Mouse (Mus musculus): ENCODE measurements around the gene Anxa6. TPM values are rescaled to one million over a fixed set of nuclear protein-coding genes. Genes with fewer than 3 reads are reported as not detected.

The Anxa6 gene
- total and polyA plus RNA-seq, 3 experiments: 115 to 168 (median 162) TPM

GRCm38 (mm10) chr11:54985086-54985485 lies 48.2 kb downstream of the Anxa6 start:
- dilution Hi-C loops (cut with MboI; ENCODE audit: extremely low pct_ligation_motif_present, extremely low pct_unique_long_range_greater_than_20kb, low sequenced_read_pairs): no loop called here
- H3K4me2 ChIP-seq (ENCODE audit: insufficient read depth, low read depth, poor library complexity, severe bottlenecking): no peak overlapping the region

GRCm38 (mm10) chr11:54984581-54984980 lies 48.7 kb downstream of the Anxa6 start:
- Histone ChIP-seq H3K27me3 (replicated peaks) (no peaks in the 10 kb centered on the region), H3K36me3 (replicated peaks in 1 of 2; ENCODE audit: control insufficient read depth in 1 of 2, insufficient read depth in 1 of 2, low read length in 1 of 2) (peaks cover 60 to 88% of the 10 kb centered on the region in 2 experiments), H3K4me2 (ENCODE audit: insufficient read depth, low read depth, poor library complexity, severe bottlenecking) (no peak overlapping the region), H3K27ac (ENCODE audit: insufficient read depth, low read depth) (no peak overlapping the region), H3K4me3 (replicated peaks in 1 of 3; ENCODE audit: low read depth in 2 of 3, low read length in 2 of 3, poor library complexity in 1 of 3) (no peak overlapping the region), H3K9me3 (replicated peaks; ENCODE audit: low read length) (peaks cover 14% of the 10 kb centered on the region), H3K9ac (ENCODE audit: insufficient read depth, low read depth) (no peak overlapping the region), H3K79me2 (replicated peaks; ENCODE audit: control insufficient read depth, extremely low read depth, insufficient read depth, poor library complexity, severe bottlenecking) (no peaks in the 10 kb centered on the region), H3K4me1 (ENCODE audit: control insufficient read depth in 1 of 2, insufficient read depth in 2 of 2) (peaks cover 5 to 24% of the 10 kb centered on the region in 2 experiments)
- in situ Hi-C loops (cut with MboI; ENCODE audit: low pct_ligation_motif_present, low pct_unique_long_range_greater_than_20kb, low sequenced_read_pairs) (loop anchor here (5.0 kb wide), 1 partner anchor 52 kb away; no protein-coding TSS in a partner anchor), dilution Hi-C loops (cut with MboI; ENCODE audit: extremely low pct_ligation_motif_present, extremely low pct_unique_long_range_greater_than_20kb, low sequenced_read_pairs) (no loop called here)
- no peak for DNase-seq (ENCODE audit: extremely low read depth)
- TF ChIP-seq IRF4 (IDR thresholded peaks at IDR 0.05; ENCODE audit: low read depth, low read length) (no peak), UBTF (IDR thresholded peaks at IDR 0.05; ENCODE audit: low read depth, low read length) (no peak), CHD1 (IDR thresholded peaks at IDR 0.05; ENCODE audit: low read depth, low read length) (no peak), MEF2A (IDR thresholded peaks at IDR 0.05; ENCODE audit: borderline replicate concordance, low read depth, low read length) (no peak), MAX (IDR thresholded peaks at IDR 0.05; ENCODE audit: low read length) (no peak), HCFC1 (IDR thresholded peaks at IDR 0.05; ENCODE audit: low read depth, low read length) (no peak), POLR2A (IDR thresholded peaks at IDR 0.05; ENCODE audit: low read depth, low read length) (no peak), ELF1 (IDR thresholded peaks at IDR 0.05; ENCODE audit: low read depth, low read length) (no peak), TBP (conservative IDR thresholded peaks at IDR 0.05; ENCODE audit: low read depth, low read length) (no peak), JUND (conservative IDR thresholded peaks at IDR 0.05; ENCODE audit: low read depth, low read length) (no peak), MAZ (IDR thresholded peaks at IDR 0.05; ENCODE audit: low read depth, low read length) (no peak), GABPA (IDR thresholded peaks at IDR 0.05; ENCODE audit: insufficient replicate concordance, low read depth, low read length) (no peak), ETS1 (conservative IDR thresholded peaks at IDR 0.05; ENCODE audit: low read depth, low read length) (no peak), EP300 (IDR thresholded peaks at IDR 0.05; ENCODE audit: low read length) (no peak), MYC (IDR thresholded peaks at IDR 0.05; ENCODE audit: low read depth, low read length) (no peak)

More at GRCm38 (mm10) chr11:54985086-54985485, 48.2 kb downstream of the Anxa6 start:
- H3K4me3 ChIP-seq (replicated peaks in 1 of 3; ENCODE audit: low read depth in 2 of 3, low read length in 2 of 3, poor library complexity in 1 of 3): no peak overlapping the region
- no peaks in the 10 kb centered on the region for H3K27me3 ChIP-seq (replicated peaks)
- DNase-seq (ENCODE audit: extremely low read depth): no peak
- H3K4me1 ChIP-seq (ENCODE audit: control insufficient read depth in 1 of 2, insufficient read depth in 2 of 2): peaks cover 8 to 29% of the 10 kb centered on the region in 2 experiments
- H3K36me3 ChIP-seq (replicated peaks in 1 of 2; ENCODE audit: control insufficient read depth in 1 of 2, insufficient read depth in 1 of 2, low read length in 1 of 2): peaks cover 60 to 88% of the 10 kb centered on the region in 2 experiments
- no peaks in the 10 kb centered on the region for H3K79me2 ChIP-seq (replicated peaks; ENCODE audit: control insufficient read depth, extremely low read depth, insufficient read depth, poor library complexity, severe bottlenecking)
- TF ChIP-seq ZMIZ1 (IDR thresholded peaks at IDR 0.05; ENCODE audit: low read depth, low read length) (no peak), PAX5 (IDR thresholded peaks at IDR 0.05; ENCODE audit: low read length) (no peak), HCFC1 (IDR thresholded peaks at IDR 0.05; ENCODE audit: low read depth, low read length) (no peak), MEF2A (IDR thresholded peaks at IDR 0.05; ENCODE audit: borderline replicate concordance, low read depth, low read length) (no peak), GABPA (IDR thresholded peaks at IDR 0.05; ENCODE audit: insufficient replicate concordance, low read depth, low read length) (no peak), NELFE (IDR thresholded peaks at IDR 0.05; ENCODE audit: low read depth, low read length) (no peak), JUN (IDR thresholded peaks at IDR 0.05; ENCODE audit: insufficient read depth, low read depth, low read length) (no peak), MAFK (IDR thresholded peaks at IDR 0.05; ENCODE audit: insufficient replicate concordance, low read length) (no peak), CHD1 (IDR thresholded peaks at IDR 0.05; ENCODE audit: low read depth, low read length) (no peak), USF1 (IDR thresholded peaks at IDR 0.05; ENCODE audit: low read depth, low read length) (no peak), RCOR1 (conservative IDR thresholded peaks at IDR 0.05; ENCODE audit: low read depth, low read length) (no peak), ZC3H11A (IDR thresholded peaks at IDR 0.05; ENCODE audit: low read depth, low read length) (no peak), NRF1 (IDR thresholded peaks at IDR 0.05; ENCODE audit: low read depth, low read length) (no peak), JUND (conservative IDR thresholded peaks at IDR 0.05; ENCODE audit: low read depth, low read length) (no peak), MYC (IDR thresholded peaks at IDR 0.05; ENCODE audit: low read depth, low read length) (no peak), MAX (IDR thresholded peaks at IDR 0.05; ENCODE audit: low read length) (no peak)
- H3K27ac ChIP-seq (ENCODE audit: insufficient read depth, low read depth): no peak overlapping the region
- peaks cover 14% of the 10 kb centered on the region for H3K9me3 ChIP-seq (replicated peaks; ENCODE audit: low read length)
- no peak overlapping the region for H3K9ac ChIP-seq (ENCODE audit: insufficient read depth, low read depth)
- in situ Hi-C loops (cut with MboI; ENCODE audit: low pct_ligation_motif_present, low pct_unique_long_range_greater_than_20kb, low sequenced_read_pairs): loop anchor here (5.0 kb wide), 1 partner anchor 98 kb away; no protein-coding TSS in a partner anchor

All from CH12.LX (cell line).